Mouse (Mus musculus): ENCODE measurements around the gene Bpifa5. TPM values are rescaled to one million over a fixed set of nuclear protein-coding genes. Genes with fewer than 3 reads are reported as not detected.
"Not testable (repeated sequence)": the region's sequence is repeated elsewhere in the genome, so short reads cannot be mapped to it uniquely, and the experiment has no call there.

Bpifa5 gene
- polyA plus RNA-seq, 2 experiments = not detected

GRCm38 (mm10) chr2:154147496-154147895 lies 14.9 kb upstream of the Bpifa5 start:
- 70% methylated on average over 4 of the region's 4 CpGs for WGBS
- no peak for DNase-seq (ENCODE audit: low spot score)

GRCm38 (mm10) chr2:154158433-154158832 lies 4.0 kb upstream of the Bpifa5 start:
- peak; percentile 7 for DNase-seq (ENCODE audit: low spot score)
- H3K27ac ChIP-seq (replicated peaks; ENCODE audit: low read depth, low read length) = no peak overlapping the region
- H3K36me3 ChIP-seq (ENCODE audit: control insufficient read depth, insufficient read depth, low read length) = no peaks in the 10 kb centered on the region
- H3K27me3 ChIP-seq (ENCODE audit: control insufficient read depth, insufficient read depth, low read length) = no peaks in the 10 kb centered on the region
- no peaks in the 10 kb centered on the region for H3K4me1 ChIP-seq (ENCODE audit: control insufficient read depth, insufficient read depth, low read length)
- H3K9ac ChIP-seq (ENCODE audit: low read depth, low read length, severe bottlenecking) = no peak overlapping the region
- no peak overlapping the region for H3K4me2 ChIP-seq (replicated peaks; ENCODE audit: low read depth, low read length, severe bottlenecking)
- H3K4me3 ChIP-seq (replicated peaks; ENCODE audit: low read length) = no peak overlapping the region
- ATAC-seq (ENCODE audit: low FRiP score, low read depth) = no peak
- TF ChIP-seq POLR2A (IDR thresholded peaks at IDR 0.05; ENCODE audit: borderline replicate concordance, extremely low read depth, insufficient read depth, insufficient read length) = no peak
- WGBS = 29% methylated on average over 3 of the region's 3 CpGs
- no peaks in the 10 kb centered on the region for H3K9me3 ChIP-seq (ENCODE audit: control insufficient read depth, low read length)

More at GRCm38 (mm10) chr2:154147496-154147895, 14.9 kb upstream of the Bpifa5 start:
- Histone ChIP-seq H3K4me2 (replicated peaks; ENCODE audit: low read depth, low read length, severe bottlenecking) (no peak overlapping the region), H3K4me3 (replicated peaks; ENCODE audit: low read length) (no peak overlapping the region), H3K27me3 (ENCODE audit: control insufficient read depth, insufficient read depth, low read length) (no peaks in the 10 kb centered on the region), H3K9ac (ENCODE audit: low read depth, low read length, severe bottlenecking) (no peak overlapping the region), H3K27ac (replicated peaks; ENCODE audit: low read depth, low read length) (no peak overlapping the region), H3K9me3 (ENCODE audit: control insufficient read depth, low read length) (no peaks in the 10 kb centered on the region), H3K36me3 (ENCODE audit: control insufficient read depth, insufficient read depth, low read length) (no peaks in the 10 kb centered on the region), H3K4me1 (ENCODE audit: control insufficient read depth, insufficient read depth, low read length) (no peaks in the 10 kb centered on the region)
- ATAC-seq (ENCODE audit: low FRiP score, low read depth) = no peak
- TF ChIP-seq POLR2A (IDR thresholded peaks at IDR 0.05; ENCODE audit: borderline replicate concordance, extremely low read depth, insufficient read depth, insufficient read length) = no peak

DNA sequence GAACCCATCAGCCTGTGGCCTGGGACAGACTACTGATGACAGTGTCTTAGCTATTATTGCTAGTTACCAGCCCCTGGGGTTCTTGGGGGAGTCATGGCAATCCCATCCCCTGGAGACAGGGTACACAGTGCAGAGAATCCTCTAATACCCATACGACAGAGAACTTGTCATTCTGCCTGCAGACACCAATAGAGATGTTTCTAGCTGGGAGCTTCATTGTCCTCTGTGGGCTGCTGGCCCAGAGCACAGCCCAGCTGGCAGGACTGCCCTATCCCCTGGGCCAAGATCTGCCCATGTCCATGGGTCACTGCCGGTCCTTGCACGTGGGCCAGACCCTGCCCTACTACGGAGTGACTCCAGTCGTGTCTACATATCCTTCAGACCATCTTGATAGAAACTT lies 899 bp downstream of the Bpifa5 start:
- no peak overlapping the region for H3K9ac ChIP-seq (ENCODE audit: low read depth, low read length, severe bottlenecking)
- no peak overlapping the region for H3K27ac ChIP-seq (replicated peaks; ENCODE audit: low read depth, low read length)
- no peak overlapping the region for H3K4me3 ChIP-seq (replicated peaks; ENCODE audit: low read length)
- ATAC-seq (ENCODE audit: low FRiP score, low read depth) = no peak
- H3K4me1 ChIP-seq (ENCODE audit: control insufficient read depth, insufficient read depth, low read length) = no peaks in the 10 kb centered on the region
- no peaks in the 10 kb centered on the region for H3K27me3 ChIP-seq (ENCODE audit: control insufficient read depth, insufficient read depth, low read length)
- DNase-seq (ENCODE audit: low spot score) = no peak
- no peaks in the 10 kb centered on the region for H3K9me3 ChIP-seq (ENCODE audit: control insufficient read depth, low read length)
- 87% methylated on average over 5 of the region's 5 CpGs for WGBS
- no peak for TF ChIP-seq POLR2A (IDR thresholded peaks at IDR 0.05; ENCODE audit: borderline replicate concordance, extremely low read depth, insufficient read depth, insufficient read length)
- no peak overlapping the region for H3K4me2 ChIP-seq (replicated peaks; ENCODE audit: low read depth, low read length, severe bottlenecking)
- no peaks in the 10 kb centered on the region for H3K36me3 ChIP-seq (ENCODE audit: control insufficient read depth, insufficient read depth, low read length)

DNA sequence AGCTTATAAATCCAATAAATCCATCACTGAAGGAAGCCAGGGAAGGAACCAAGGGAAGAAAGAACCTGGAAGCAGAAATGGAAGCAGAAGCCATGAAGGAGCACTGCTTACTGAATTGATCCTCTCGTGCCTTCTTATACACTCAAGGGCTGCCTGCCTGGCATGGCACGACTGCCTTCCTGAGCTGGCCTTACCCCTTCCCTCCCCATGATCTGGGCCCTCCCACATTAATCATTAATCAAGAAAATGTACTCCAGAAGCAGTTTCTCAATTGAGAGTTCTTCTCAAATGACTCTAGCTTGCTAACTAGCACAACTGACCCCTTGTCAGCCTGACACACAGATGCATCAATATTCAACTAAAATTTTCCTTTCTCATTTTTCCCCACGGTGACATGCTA lies 6.8 kb downstream of the Bpifa5 start:
- H3K27me3 ChIP-seq (ENCODE audit: control insufficient read depth, insufficient read depth, low read length) = no peaks in the 10 kb centered on the region
- no peaks in the 10 kb centered on the region for H3K9me3 ChIP-seq (ENCODE audit: control insufficient read depth, low read length)
- H3K4me1 ChIP-seq (ENCODE audit: control insufficient read depth, insufficient read depth, low read length) = no peaks in the 10 kb centered on the region
- ATAC-seq (ENCODE audit: low FRiP score, low read depth) (no peak), DNase-seq (ENCODE audit: low spot score) (no peak)
- H3K27ac ChIP-seq (replicated peaks; ENCODE audit: low read depth, low read length) = no peak overlapping the region
- WGBS = 66% methylated on average over 3 of the region's 3 CpGs
- H3K9ac ChIP-seq (ENCODE audit: low read depth, low read length, severe bottlenecking) = no peak overlapping the region
- H3K4me3 ChIP-seq (replicated peaks; ENCODE audit: low read length) = no peak overlapping the region
- TF ChIP-seq POLR2A (IDR thresholded peaks at IDR 0.05; ENCODE audit: borderline replicate concordance, extremely low read depth, insufficient read depth, insufficient read length) = no peak
- H3K36me3 ChIP-seq (ENCODE audit: control insufficient read depth, insufficient read depth, low read length) = no peaks in the 10 kb centered on the region
- no peak overlapping the region for H3K4me2 ChIP-seq (replicated peaks; ENCODE audit: low read depth, low read length, severe bottlenecking)

DNA sequence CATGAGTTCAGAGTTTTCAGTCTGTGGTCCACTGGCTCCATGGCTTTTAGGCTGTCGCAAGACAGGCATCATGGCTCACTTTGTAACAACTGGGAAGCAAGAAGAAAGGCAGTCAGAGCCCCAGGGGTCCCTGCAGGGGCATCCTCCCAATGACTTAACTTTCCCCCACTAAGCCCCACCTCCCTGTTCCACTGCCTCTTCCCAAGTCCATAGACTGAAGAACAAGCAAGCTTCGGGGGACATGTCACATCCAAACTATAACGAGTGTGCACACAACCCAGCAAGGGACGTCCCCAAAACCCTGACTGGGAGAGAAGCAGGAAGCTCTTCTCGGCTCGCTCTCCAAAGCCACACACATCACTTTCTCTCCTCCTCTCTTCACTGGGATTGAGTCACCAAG lies 9.2 kb downstream of the Bpifa5 start:
- WGBS = 67% methylated on average over 6 of the region's 6 CpGs
- ATAC-seq (ENCODE audit: low FRiP score, low read depth) = no peak
- TF ChIP-seq POLR2A (IDR thresholded peaks at IDR 0.05; ENCODE audit: borderline replicate concordance, extremely low read depth, insufficient read depth, insufficient read length) = no peak

GRCm38 (mm10) chr2:154173313-154173712 lies 10.9 kb downstream of the Bpifa5 start:
- no peak for TF ChIP-seq POLR2A (IDR thresholded peaks at IDR 0.05; ENCODE audit: borderline replicate concordance, extremely low read depth, insufficient read depth, insufficient read length)
- ATAC-seq (ENCODE audit: low FRiP score, low read depth) (no peak), DNase-seq (ENCODE audit: low spot score) (peak; percentile 67)
- Histone ChIP-seq H3K4me2 (replicated peaks; ENCODE audit: low read depth, low read length, severe bottlenecking) (no peak overlapping the region), H3K9ac (ENCODE audit: low read depth, low read length, severe bottlenecking) (no peak overlapping the region), H3K9me3 (ENCODE audit: control insufficient read depth, low read length) (no peaks in the 10 kb centered on the region), H3K4me3 (replicated peaks; ENCODE audit: low read length) (no peak overlapping the region), H3K36me3 (ENCODE audit: control insufficient read depth, insufficient read depth, low read length) (no peaks in the 10 kb centered on the region), H3K4me1 (ENCODE audit: control insufficient read depth, insufficient read depth, low read length) (no peaks in the 10 kb centered on the region), H3K27me3 (ENCODE audit: control insufficient read depth, insufficient read depth, low read length) (no peaks in the 10 kb centered on the region), H3K27ac (replicated peaks; ENCODE audit: low read depth, low read length) (no peak overlapping the region)
- WGBS = 36% methylated on average over 1 of the region's 1 CpGs

More for the DNA sequence above, 9.2 kb downstream of the Bpifa5 start:
- Histone ChIP-seq H3K27me3 (ENCODE audit: control insufficient read depth, insufficient read depth, low read length) (no peaks in the 10 kb centered on the region), H3K9ac (ENCODE audit: low read depth, low read length, severe bottlenecking) (no peak overlapping the region), H3K9me3 (ENCODE audit: control insufficient read depth, low read length) (no peaks in the 10 kb centered on the region), H3K4me3 (replicated peaks; ENCODE audit: low read length) (no peak overlapping the region), H3K27ac (replicated peaks; ENCODE audit: low read depth, low read length) (no peak overlapping the region), H3K36me3 (ENCODE audit: control insufficient read depth, insufficient read depth, low read length) (no peaks in the 10 kb centered on the region), H3K4me2 (replicated peaks; ENCODE audit: low read depth, low read length, severe bottlenecking) (no peak overlapping the region), H3K4me1 (ENCODE audit: control insufficient read depth, insufficient read depth, low read length) (no peaks in the 10 kb centered on the region)
- DNase-seq (ENCODE audit: low spot score) = no peak

- DNase-seq (ENCODE audit: low spot score) = not testable (repeated sequence)
These were observed 19.5 kb downstream of the Bpifa5 start for GRCm38 (mm10) chr2:154181900-154182299.

DNA sequence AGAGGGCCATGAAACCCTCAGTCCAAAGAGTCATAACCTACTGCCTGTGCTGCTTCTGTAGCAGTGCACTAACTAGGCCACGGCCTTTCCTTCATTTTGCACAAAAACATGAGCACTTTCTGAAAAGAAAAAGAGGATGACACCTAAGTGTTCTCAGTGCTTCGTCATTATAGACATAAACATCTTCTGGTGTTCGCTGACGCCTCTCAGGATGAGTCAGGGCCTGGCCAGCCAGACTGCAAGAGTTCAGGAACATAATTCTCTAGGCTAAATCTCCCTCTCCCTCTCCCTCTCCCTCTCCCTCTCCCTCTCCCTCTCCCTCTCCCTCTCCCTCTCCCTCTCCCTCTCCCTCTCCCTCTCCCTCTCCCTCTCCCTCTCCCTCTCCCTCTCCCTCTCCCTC lies 20.7 kb downstream of the Bpifa5 start:
- H3K9ac ChIP-seq (ENCODE audit: low read depth, low read length, severe bottlenecking); H3K9me3 ChIP-seq (ENCODE audit: control insufficient read depth, low read length); H3K27me3 ChIP-seq (ENCODE audit: control insufficient read depth, insufficient read depth, low read length); DNase-seq (ENCODE audit: low spot score); H3K4me3 ChIP-seq (replicated peaks; ENCODE audit: low read length); H3K4me1 ChIP-seq (ENCODE audit: control insufficient read depth, insufficient read depth, low read length); ATAC-seq (ENCODE audit: low FRiP score, low read depth); H3K4me2 ChIP-seq (replicated peaks; ENCODE audit: low read depth, low read length, severe bottlenecking); H3K36me3 ChIP-seq (ENCODE audit: control insufficient read depth, insufficient read depth, low read length); H3K27ac ChIP-seq (replicated peaks; ENCODE audit: low read depth, low read length): not testable (repeated sequence)
- 79% methylated on average over 4 of the region's 4 CpGs for WGBS

More at GRCm38 (mm10) chr2:154181900-154182299, 19.5 kb downstream of the Bpifa5 start:
- not testable (repeated sequence) for H3K4me3 ChIP-seq (replicated peaks; ENCODE audit: low read length); H3K27me3 ChIP-seq (ENCODE audit: control insufficient read depth, insufficient read depth, low read length); ATAC-seq (ENCODE audit: low FRiP score, low read depth); H3K27ac ChIP-seq (replicated peaks; ENCODE audit: low read depth, low read length); H3K36me3 ChIP-seq (ENCODE audit: control insufficient read depth, insufficient read depth, low read length); H3K9me3 ChIP-seq (ENCODE audit: control insufficient read depth, low read length); H3K4me1 ChIP-seq (ENCODE audit: control insufficient read depth, insufficient read depth, low read length); H3K4me2 ChIP-seq (replicated peaks; ENCODE audit: low read depth, low read length, severe bottlenecking); H3K9ac ChIP-seq (ENCODE audit: low read depth, low read length, severe bottlenecking)
- WGBS = 79% methylated on average over 7 of the region's 7 CpGs
